Mouse (Mus musculus) liver, embryonic 13.5 days (tissue): ENCODE measurements at regions not wholly inside any gene's neighbourhood (a gene's known extent, or its start where the extent isn't known, plus 50 kb on each side); places are given as distances from the start of the nearest gene placed in this dataset.
"Not testable (repeated sequence)": the region's sequence is repeated elsewhere in the genome, so short reads cannot be mapped to it uniquely, and the experiment has no call there.

Experiments
- ATAC-seq: fragments of 200-750 bp; cut with Nextera tagmentation; 2 replicates; pipeline ENCODE4 v1.8.0; 2017; ENCODE audit warnings: low read depth, mild to moderate bottlenecking, moderate number of reproducible peaks, moderate library complexity
- DNase-seq: peaks from one replicate; pipeline ENCODE4 v3.0.0; 2022
- H3K27ac ChIP-seq: fragments of 300-500 bp; sonication (generic); 2 replicates; pipeline ENCODE4 v1.5.1; 2015; ENCODE audit warnings: moderate library complexity, mild to moderate bottlenecking, inconsistent platforms
- H3K27me3 ChIP-seq: fragments of 300-500 bp; sonication (generic); 2 replicates; pipeline ENCODE4 v1.6.1; 2015; ENCODE audit warnings: mild to moderate bottlenecking, inconsistent platforms
- H3K36me3 ChIP-seq: fragments of 300-500 bp; sonication (generic); 2 replicates; pipeline ENCODE4 v1.6.1; 2015; ENCODE audit warnings: mild to moderate bottlenecking, inconsistent platforms
- H3K4me1 ChIP-seq: fragments of 300-500 bp; sonication (generic); replicated peaks from 2 replicates; pipeline ENCODE4 v1.6.1; 2015; ENCODE audit warnings: inconsistent platforms
- H3K4me2 ChIP-seq: fragments of 300-500 bp; sonication (generic); 2 replicates; pipeline ENCODE4 v1.6.1; 2015; ENCODE audit warnings: inconsistent platforms, mild to moderate bottlenecking, moderate library complexity
- H3K4me3 ChIP-seq: fragments of 300-500 bp; sonication (generic); replicated peaks from 2 replicates; pipeline ENCODE4 v1.5.1; 2015; ENCODE audit warnings: mild to moderate bottlenecking, inconsistent platforms
- H3K9ac ChIP-seq: fragments of 300-500 bp; sonication (generic); 2 replicates; pipeline ENCODE4 v1.6.1; 2015; ENCODE audit warnings: mild to moderate bottlenecking, inconsistent platforms
- H3K9me3 ChIP-seq: fragments of 300-500 bp; sonication (generic); replicated peaks from 2 replicates; pipeline ENCODE4 v1.6.1; 2016; ENCODE audit warnings: inconsistent platforms
- WGBS: fragments of 180-500 bp; shearing (Covaris S2); methylation state at CpG from one replicate; pipeline ENCODE4 v1.1.7; 2015; ENCODE audit not compliant: insufficient replicate concordance; 5-methylcytosine and 5-hydroxymethylcytosine counted together

GRCm38 (mm10) chr8:56929076-56929475, 378.2 kb downstream of the Fbxo8 start:
- H3K4me1 ChIP-seq, result peaks cover 36% of the 10 kb centered on the region
- H3K27me3 ChIP-seq, result no peaks in the 10 kb centered on the region
- no peak overlapping the region for H3K4me2 ChIP-seq
- no peak overlapping the region for H3K9ac ChIP-seq
- no peak overlapping the region for H3K4me3 ChIP-seq
- ATAC-seq, result no peak
- H3K36me3 ChIP-seq, result no peaks in the 10 kb centered on the region
- no peaks in the 10 kb centered on the region for H3K9me3 ChIP-seq
- no peak overlapping the region for H3K27ac ChIP-seq
- 81% methylated on average over 6 of the region's 6 CpGs for WGBS
- DNase-seq, result no peak

GRCm38 (mm10) chr8:56932421-56932820, 381.5 kb downstream of the Fbxo8 start:
- H3K27ac ChIP-seq, result no peak overlapping the region
- no peak for ATAC-seq
- WGBS, result 57% methylated on average over 6 of the region's 6 CpGs

GRCm38 (mm10) chr8:56962186-56962585, 358.6 kb upstream of the Hand2 start:
- Histone ChIP-seq H3K27me3 (no peaks in the 10 kb centered on the region), H3K4me3 (no peak overlapping the region), H3K9me3 (no peaks in the 10 kb centered on the region), H3K4me2 (no peak overlapping the region), H3K4me1 (no peaks in the 10 kb centered on the region), H3K9ac (no peak overlapping the region), H3K36me3 (no peaks in the 10 kb centered on the region), H3K27ac (no peak overlapping the region)
- ATAC-seq (no peak), DNase-seq (no peak)
- 58% methylated on average over 7 of the region's 7 CpGs for WGBS

More at GRCm38 (mm10) chr8:56932421-56932820, 381.5 kb downstream of the Fbxo8 start:
- Histone ChIP-seq H3K36me3 (no peaks in the 10 kb centered on the region), H3K9ac (no peak overlapping the region), H3K27me3 (no peaks in the 10 kb centered on the region), H3K4me1 (peaks cover 20% of the 10 kb centered on the region), H3K4me3 (no peak overlapping the region), H3K4me2 (no peak overlapping the region), H3K9me3 (no peaks in the 10 kb centered on the region)
- DNase-seq, result no peak

- Histone ChIP-seq H3K27ac (no peak overlapping the region), H3K4me3 (no peak overlapping the region), H3K9me3 (no peaks in the 10 kb centered on the region), H3K9ac (no peak overlapping the region), H3K36me3 (no peaks in the 10 kb centered on the region), H3K4me2 (no peak overlapping the region), H3K27me3 (no peaks in the 10 kb centered on the region), H3K4me1 (no peaks in the 10 kb centered on the region)
- ATAC-seq (no peak), DNase-seq (no peak)
- WGBS, result 39% methylated on average over 3 of the region's 3 CpGs
Observed at GRCm38 (mm10) chr8:56970311-56970710, 350.5 kb upstream of the Hand2 start.

- DNase-seq (no peak), ATAC-seq (no peak)
- Histone ChIP-seq H3K4me2 (no peak overlapping the region), H3K9ac (no peak overlapping the region), H3K36me3 (no peaks in the 10 kb centered on the region), H3K27me3 (no peaks in the 10 kb centered on the region), H3K4me1 (no peaks in the 10 kb centered on the region), H3K27ac (no peak overlapping the region), H3K9me3 (no peaks in the 10 kb centered on the region; the same call in 1 of the 2 replicates), H3K4me3 (no peak overlapping the region)
- 50% methylated on average over 2 of the region's 2 CpGs for WGBS
Observed at GRCm38 (mm10) chr8:56978994-56979393, 341.8 kb upstream of the Hand2 start.

GRCm38 (mm10) chr8:56979416-56979815, 341.4 kb upstream of the Hand2 start:
- Histone ChIP-seq H3K27me3 (no peaks in the 10 kb centered on the region), H3K4me2 (no peak overlapping the region), H3K4me3 (no peak overlapping the region), H3K27ac (no peak overlapping the region), H3K9me3 (no peaks in the 10 kb centered on the region; the same call in 1 of the 2 replicates), H3K9ac (no peak overlapping the region), H3K36me3 (no peaks in the 10 kb centered on the region), H3K4me1 (no peaks in the 10 kb centered on the region)
- whole genome bisulfite sequencing, result 76% methylated on average over 13 of the region's 13 CpGs
- no peak for DNase-seq
- no peak for ATAC-seq

- no peak for ATAC-seq
Observed at GRCm38 (mm10) chr8:57010318-57011024, 310.3 kb upstream of the Hand2 start.

GRCm38 (mm10) chr8:57013813-57014320, 306.9 kb upstream of the Hand2 start:
- no peaks in the 10 kb centered on the region for H3K9me3 ChIP-seq
- H3K27me3 ChIP-seq, result no peaks in the 10 kb centered on the region
- H3K4me2 ChIP-seq, result no peak overlapping the region
- no peaks in the 10 kb centered on the region for H3K4me1 ChIP-seq
- no peaks in the 10 kb centered on the region for H3K36me3 ChIP-seq
- no peak for DNase-seq
- no peak overlapping the region for H3K27ac ChIP-seq
- 43% methylated on average over 3 of the region's 3 CpGs for WGBS
- H3K4me3 ChIP-seq, result no peak overlapping the region
- ATAC-seq, result no peak
- no peak overlapping the region for H3K9ac ChIP-seq

More at GRCm38 (mm10) chr8:57010318-57011024, 310.3 kb upstream of the Hand2 start:
- no peaks in the 10 kb centered on the region for H3K4me1 ChIP-seq
- no peak overlapping the region for H3K27ac ChIP-seq
- 65% methylated on average over 6 of the region's 6 CpGs for WGBS
- H3K36me3 ChIP-seq, result no peaks in the 10 kb centered on the region
- H3K27me3 ChIP-seq, result no peaks in the 10 kb centered on the region
- DNase-seq, result no peak
- H3K9ac ChIP-seq, result no peak overlapping the region
- no peak overlapping the region for H3K4me3 ChIP-seq
- no peak overlapping the region for H3K4me2 ChIP-seq
- no peaks in the 10 kb centered on the region for H3K9me3 ChIP-seq

GRCm38 (mm10) chr8:57016329-57016728, 304.5 kb upstream of the Hand2 start:
- no peak for ATAC-seq

GRCm38 (mm10) chr8:57028096-57028495, 292.7 kb upstream of the Hand2 start:
- not testable (repeated sequence) for H3K27ac ChIP-seq, H3K4me3 ChIP-seq, H3K4me2 ChIP-seq, H3K9ac ChIP-seq, H3K4me1 ChIP-seq, DNase-seq, H3K9me3 ChIP-seq, H3K27me3 ChIP-seq, H3K36me3 ChIP-seq, ATAC-seq
- 67% methylated on average over 1 of the region's 1 CpGs for WGBS

More at GRCm38 (mm10) chr8:57016329-57016728, 304.5 kb upstream of the Hand2 start:
- Histone ChIP-seq H3K4me3 (no peak overlapping the region), H3K36me3 (no peaks in the 10 kb centered on the region), H3K27me3 (no peaks in the 10 kb centered on the region), H3K27ac (no peak overlapping the region), H3K4me1 (no peaks in the 10 kb centered on the region), H3K9me3 (no peaks in the 10 kb centered on the region), H3K4me2 (no peak overlapping the region), H3K9ac (no peak overlapping the region)
- no peak for DNase-seq
- 67% methylated on average over 3 of the region's 3 CpGs for WGBS

GRCm38 (mm10) chr8:57048490-57048889, 272.3 kb upstream of the Hand2 start:
- Histone ChIP-seq H3K4me1 (no peaks in the 10 kb centered on the region), H3K27ac (no peak overlapping the region), H3K9me3 (no peaks in the 10 kb centered on the region), H3K36me3 (no peaks in the 10 kb centered on the region), H3K4me3 (no peak overlapping the region), H3K4me2 (no peak overlapping the region), H3K9ac (no peak overlapping the region), H3K27me3 (no peaks in the 10 kb centered on the region)
- DNase-seq (no peak), ATAC-seq (no peak)
- 70% methylated on average over 6 of the region's 6 CpGs for WGBS

- no peak overlapping the region for H3K27ac ChIP-seq
- ATAC-seq (no peak), DNase-seq (no peak)
- no peaks in the 10 kb centered on the region for H3K36me3 ChIP-seq
- WGBS, result 58% methylated on average over 3 of the region's 3 CpGs
- no peaks in the 10 kb centered on the region for H3K9me3 ChIP-seq
- H3K4me1 ChIP-seq, result no peaks in the 10 kb centered on the region
- H3K4me2 ChIP-seq, result no peak overlapping the region
- H3K4me3 ChIP-seq, result no peak overlapping the region
- no peak overlapping the region for H3K9ac ChIP-seq
- no peaks in the 10 kb centered on the region for H3K27me3 ChIP-seq
Observed at GRCm38 (mm10) chr8:57048909-57049308, 271.9 kb upstream of the Hand2 start.
